Mouse (Mus musculus): ENCODE data around the gene Elmod3.

Gene Elmod3

DNA sequence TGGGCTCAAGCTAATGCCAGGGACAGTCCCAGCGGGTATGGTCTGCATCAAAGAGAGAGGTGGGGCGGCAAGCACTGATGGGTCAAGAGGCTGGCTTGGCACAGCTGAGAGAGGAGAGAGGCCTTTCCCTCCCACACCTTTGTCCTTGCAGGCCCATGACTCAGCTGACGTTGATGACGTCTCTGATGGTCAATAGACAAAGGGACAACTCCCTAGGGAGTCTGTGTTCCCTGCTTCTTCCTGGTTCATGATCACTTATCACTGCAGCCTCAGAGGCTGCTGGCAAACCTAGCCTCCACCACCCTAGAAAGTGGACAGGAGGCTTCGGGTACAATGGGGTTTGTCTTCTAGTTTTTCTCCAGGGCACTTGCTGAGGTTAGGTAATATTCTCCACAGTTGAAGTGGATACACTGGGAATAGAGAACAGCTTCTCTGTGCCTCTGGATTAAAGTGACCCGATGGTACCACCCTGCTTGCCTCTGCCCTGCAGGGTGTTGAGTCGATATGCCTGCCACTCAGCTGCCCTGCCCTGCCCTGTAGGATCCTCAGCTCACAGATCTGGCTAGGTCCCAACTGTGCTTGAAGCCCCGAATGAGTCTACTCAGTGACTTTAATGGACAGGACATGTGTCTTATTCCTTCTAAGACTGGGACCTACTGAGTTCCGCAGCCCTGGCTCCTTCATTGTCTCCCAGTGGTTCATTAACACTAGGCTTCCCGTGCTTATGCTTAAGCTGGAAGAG lies 69.6 kb downstream of the Elmod3 start:
- no peak for DNase-seq

DNA sequence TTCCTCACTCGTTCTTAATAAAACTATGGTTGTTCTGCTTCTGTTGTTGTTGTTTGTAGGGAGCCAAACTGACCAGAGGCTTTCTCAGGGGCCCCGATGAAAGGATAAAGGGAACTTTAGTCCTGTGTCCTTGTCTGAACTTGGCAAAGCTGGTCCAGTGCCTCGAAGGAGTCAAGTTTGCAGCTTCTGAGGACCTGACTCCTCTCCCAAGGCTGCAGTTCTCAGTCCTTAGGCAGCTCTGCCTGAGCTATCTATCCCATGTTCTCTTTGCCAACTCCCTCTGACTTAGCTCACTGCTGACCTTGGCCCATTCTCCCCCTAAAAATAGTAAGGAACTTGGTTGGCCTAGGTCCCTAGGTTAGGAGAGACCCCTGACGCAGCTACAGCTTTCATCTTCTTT lies 71.1 kb downstream of the Elmod3 start:
- DNase-seq, result no peak

DNA sequence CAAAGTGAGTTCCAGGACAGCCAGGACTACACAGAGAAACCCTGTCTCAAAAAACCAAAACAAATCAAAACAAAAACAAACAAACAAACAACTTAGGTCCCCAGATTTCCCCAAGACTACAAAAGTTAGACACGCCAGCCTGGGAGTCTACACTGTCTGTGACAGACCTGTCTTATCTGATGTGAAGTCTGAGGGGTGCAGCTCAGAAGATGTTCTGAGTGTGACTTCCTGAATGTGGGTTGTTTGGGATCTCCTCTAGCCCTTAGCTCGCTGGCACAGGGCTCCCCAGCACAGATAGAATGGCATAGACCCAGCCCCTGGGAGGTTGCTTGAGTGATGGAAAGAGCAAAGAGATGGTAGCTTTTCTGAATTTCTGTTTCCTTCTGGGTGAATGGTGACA lies 74.1 kb downstream of the Elmod3 start:
- DNase-seq, result no peak

DNA sequence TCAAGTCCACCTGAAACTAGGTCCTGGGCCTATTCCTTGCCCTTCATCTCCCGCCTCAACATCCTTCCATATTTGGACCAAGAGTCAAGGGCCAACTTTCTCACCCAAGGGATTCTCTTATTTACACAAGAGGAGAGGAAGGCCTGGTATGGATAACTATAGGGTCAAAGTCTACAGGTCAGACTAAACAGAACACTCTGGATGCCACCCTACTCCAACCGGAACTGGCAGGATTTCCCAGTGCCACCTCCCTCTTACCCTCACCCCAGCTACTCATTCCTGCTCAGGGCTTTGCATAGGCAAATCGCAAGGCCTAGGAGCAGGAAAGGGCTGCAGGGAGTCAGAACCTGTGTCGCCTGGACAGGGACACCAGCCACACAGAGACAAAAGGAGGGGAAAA lies 75.0 kb downstream of the Elmod3 start:
- DNase-seq, result no peak

DNA sequence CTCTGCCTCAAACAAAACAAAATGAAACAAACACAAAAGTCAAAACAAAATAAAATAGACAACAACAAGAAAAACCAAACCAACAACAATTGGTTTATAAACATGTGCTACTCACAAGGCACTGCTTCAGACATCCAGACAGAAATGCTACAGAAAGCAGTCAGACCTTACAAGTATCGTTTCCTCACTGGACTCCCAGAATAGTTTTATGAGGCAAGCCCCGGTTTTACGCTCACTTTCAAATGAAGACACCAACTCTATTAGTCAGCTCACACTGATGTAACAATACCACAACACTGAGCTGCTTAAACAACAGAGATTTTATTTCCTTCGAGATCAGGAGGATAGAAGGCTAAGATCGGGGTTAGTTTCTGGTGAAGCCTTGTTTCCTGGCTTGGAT lies 75.9 kb downstream of the Elmod3 start:
- no peak for DNase-seq

DNA sequence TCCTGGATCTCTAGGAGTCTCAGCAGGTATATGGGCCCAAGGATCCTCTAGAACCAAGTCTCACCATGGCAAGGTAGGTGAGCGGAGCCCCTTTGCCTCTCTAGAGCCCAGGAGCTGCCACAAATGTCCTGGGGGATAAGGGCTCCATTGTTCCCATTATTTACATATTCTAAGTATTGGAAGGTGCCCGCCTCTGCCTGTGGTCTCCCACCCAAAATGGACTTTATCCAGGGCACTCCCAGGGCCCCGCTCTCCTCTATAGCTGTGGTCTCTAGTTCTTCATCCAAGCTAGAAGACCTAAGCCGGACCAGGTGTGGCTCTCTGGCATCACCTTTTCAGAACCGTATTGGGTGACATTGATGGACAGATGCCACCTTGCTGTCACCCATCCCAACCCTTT lies 76.6 kb downstream of the Elmod3 start, which contains the start of gene Sh2d6:
Gene Sh2d6 (minus strand): TSS at position 101 of the 400 bp plus-strand sequence.
- no peak for DNase-seq

DNA sequence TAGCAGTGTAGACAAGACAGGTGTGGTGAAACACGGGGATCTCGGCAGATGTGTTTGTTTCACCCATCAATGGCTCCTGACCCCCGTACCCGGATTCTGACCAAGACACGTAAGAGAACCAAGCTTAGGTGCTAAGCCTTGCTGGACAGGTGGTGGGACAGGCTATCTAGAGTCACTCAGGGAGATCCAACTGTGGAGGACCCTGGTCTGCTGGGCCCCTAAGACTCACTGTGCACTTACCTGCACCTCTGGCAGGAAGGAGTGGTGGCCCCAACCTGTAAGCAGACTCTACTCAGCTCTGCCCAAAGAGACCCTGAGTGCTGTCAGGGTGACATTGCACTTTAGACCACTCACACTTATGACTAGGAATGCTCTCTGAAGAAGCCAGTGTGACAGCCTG lies 77.3 kb downstream of the Elmod3 start:
- no peak for DNase-seq

DNA sequence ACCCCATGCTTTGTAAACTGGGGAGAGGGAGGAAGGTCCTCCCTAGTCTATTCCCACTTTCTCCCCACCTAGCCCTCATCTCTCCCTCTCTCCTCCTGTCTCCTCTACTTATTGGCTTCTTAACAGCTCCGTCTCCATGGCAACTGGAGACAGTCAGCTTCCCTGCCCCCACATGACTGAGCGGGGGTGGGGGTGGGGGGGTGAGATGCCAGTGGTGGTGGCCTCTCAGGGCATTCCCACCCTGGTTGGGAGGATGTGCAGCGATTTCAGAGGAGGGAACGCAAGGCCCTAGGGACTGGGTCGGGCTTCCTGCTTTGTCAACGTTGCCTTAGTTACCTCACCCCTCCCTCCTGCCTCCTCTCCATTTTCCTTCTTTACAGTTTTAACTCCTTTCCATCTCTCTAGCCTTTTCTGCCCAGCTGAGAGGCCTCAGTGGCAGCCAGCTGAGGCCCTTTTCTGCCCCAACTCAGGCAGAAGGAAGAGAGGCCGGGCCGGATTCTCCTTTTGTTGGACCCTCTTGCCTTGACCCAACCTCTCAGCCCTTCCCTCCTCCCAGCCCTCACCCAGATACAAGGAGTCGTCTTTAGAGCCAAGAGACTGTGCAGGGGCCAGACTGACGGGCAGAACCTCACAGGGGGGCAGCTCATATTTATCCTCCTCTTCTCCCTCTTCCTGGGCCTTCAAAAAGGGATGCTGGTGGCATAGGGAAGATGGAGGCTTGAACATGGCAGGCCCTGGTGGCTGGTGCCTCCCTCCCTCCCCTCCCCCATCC lies 78.1 kb downstream of the Elmod3 start:
- DNase-seq, result no peak

DNA sequence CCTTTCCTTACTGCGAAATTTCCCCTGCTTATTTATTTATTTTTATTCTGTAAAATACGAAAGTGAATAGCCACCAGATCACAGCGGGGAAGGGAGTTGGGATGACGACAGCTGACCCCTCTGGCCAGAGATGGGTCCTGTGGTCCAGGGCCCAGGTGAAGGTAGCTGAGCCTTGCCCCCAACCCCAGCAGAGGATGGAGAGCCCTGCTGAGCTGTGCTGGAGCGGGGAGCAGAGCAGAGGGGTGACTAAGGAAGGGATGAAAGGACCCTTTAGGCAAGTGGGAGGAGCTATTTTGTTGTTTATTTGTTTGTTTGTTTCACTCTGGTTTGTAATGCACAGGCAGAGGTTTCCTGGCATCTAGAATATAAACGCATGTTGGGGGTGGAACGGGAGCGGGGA lies 78.9 kb downstream of the Elmod3 start:
- no peak for DNase-seq

DNA sequence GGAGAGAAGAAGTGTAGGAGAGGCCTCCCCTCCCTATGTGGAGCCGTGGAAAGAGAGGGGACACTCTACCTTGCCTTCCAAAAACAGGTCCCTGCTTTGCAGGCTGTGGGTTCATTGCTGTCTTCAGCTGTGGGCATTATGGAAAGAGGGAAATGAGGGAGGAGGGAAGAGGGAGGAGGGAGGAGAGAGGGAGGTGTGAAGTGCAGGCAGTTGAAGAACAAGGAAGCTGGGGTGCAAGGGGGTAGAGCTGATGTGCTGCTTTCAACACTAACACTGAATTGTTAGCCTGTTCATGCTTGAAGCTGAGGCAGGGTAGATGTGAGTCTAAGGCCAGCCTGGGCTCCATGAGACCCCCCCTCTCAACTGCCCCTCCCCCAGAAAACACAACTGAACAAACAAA lies 79.4 kb downstream of the Elmod3 start:
- DNase-seq, result no peak
